Mouse (Mus musculus): Measurements from ENCODE around the gene Pck1. TPM values are rescaled to one million over a fixed set of nuclear protein-coding genes. Genes with fewer than 3 reads are reported as not detected.

Pck1 gene
- polyA plus RNA-seq, 1 experiment from 2014 or later = not detected

DNA sequence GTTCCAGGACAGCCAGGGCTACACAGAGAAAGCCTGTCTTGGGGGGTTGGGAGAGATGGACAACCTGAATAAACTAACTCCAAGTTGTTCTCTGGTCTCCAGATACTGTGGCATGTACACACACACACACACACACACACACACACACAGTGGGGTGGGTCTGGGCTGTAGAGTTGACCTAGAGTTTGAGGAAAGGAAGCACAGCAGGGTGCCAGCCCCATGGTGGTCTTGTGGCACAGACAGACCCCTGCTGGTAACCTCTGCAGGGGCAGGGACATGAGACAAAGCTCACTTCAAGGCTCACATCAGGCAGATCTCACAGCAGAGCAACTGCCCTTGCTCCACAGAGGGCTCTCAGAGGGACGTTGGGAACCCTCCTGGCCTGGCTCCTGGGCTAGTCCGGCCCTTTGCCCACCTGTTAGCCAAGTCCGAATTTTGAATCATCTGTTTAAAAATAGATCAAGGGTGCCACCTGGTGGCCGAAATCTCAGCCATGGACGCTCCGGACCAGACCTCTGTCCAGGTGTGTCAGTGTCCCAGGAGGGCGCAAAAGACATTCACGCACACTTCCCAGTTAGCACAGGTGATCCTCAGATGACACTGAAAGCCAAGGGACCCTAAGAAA, 31.1 kb downstream of the Pck1 start:
- no peak for ATAC-seq (ENCODE audit: low read depth)
- WGBS = 7% methylated on average over 8 of the region's 8 CpGs
- H3K27ac ChIP-seq (ENCODE audit: low read length) = no peak overlapping the region

DNA sequence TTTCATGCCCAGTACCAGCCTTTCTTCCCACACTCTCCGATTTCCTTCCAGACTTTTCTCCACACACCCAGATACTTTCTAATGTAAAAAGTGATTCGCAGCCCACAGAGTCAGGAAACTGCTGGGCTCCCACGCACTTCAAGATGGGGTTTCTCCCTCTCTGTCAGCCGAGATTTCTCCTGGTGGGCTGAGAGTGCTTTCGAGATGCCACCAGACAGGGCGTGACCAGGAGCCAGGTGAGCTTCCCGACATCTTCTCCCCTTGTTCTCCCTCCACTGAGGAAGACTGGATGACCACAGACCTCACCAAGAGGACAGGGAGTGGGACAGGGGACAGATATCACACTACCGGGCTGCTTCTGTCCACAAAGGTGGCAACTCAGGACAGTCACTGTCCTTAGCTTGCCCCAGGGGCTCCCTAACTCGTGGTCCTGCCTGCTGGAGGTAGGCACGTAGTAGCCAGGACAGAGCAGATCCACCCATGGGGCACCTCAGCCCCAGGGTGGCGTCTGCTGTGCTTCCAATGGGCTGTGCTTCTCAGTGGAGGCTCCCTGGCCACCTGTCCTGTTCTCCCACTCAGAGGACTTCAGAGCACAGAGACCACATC, 31.7 kb downstream of the Pck1 start:
- Histone ChIP-seq H3K4me2 (ENCODE audit: low read depth, low read length) (no peak overlapping the region), H3K4me3 (ENCODE audit: low read length) (no peak overlapping the region), H3K9ac (ENCODE audit: low read length) (no peak overlapping the region), H3K27ac (ENCODE audit: low read length) (no peak overlapping the region), H3K9me3 (ENCODE audit: control insufficient read depth, low read length) (no peaks in the 10 kb centered on the region), H3K4me1 (replicated peaks; ENCODE audit: control insufficient read depth, insufficient read depth, low read length) (no peaks in the 10 kb centered on the region), H3K36me3 (ENCODE audit: control insufficient read depth, insufficient read depth, low read length) (no peaks in the 10 kb centered on the region), H3K27me3 (ENCODE audit: control insufficient read depth, insufficient read depth, low read depth, low read length) (peaks cover 4% of the 10 kb centered on the region)
- no peak for ATAC-seq (ENCODE audit: low read depth)
- WGBS = 48% methylated on average over 11 of the region's 11 CpGs

More for the DNA sequence above, 31.1 kb downstream of the Pck1 start:
- H3K9me3 ChIP-seq (ENCODE audit: control insufficient read depth, low read length) = no peaks in the 10 kb centered on the region
- no peaks in the 10 kb centered on the region for H3K4me1 ChIP-seq (replicated peaks; ENCODE audit: control insufficient read depth, insufficient read depth, low read length)
- H3K27me3 ChIP-seq (ENCODE audit: control insufficient read depth, insufficient read depth, low read depth, low read length) = peaks cover 4% of the 10 kb centered on the region
- no peak overlapping the region for H3K4me3 ChIP-seq (ENCODE audit: low read length)
- no peaks in the 10 kb centered on the region for H3K36me3 ChIP-seq (ENCODE audit: control insufficient read depth, insufficient read depth, low read length)
- no peak overlapping the region for H3K4me2 ChIP-seq (ENCODE audit: low read depth, low read length)
- H3K9ac ChIP-seq (ENCODE audit: low read length) = no peak overlapping the region

DNA sequence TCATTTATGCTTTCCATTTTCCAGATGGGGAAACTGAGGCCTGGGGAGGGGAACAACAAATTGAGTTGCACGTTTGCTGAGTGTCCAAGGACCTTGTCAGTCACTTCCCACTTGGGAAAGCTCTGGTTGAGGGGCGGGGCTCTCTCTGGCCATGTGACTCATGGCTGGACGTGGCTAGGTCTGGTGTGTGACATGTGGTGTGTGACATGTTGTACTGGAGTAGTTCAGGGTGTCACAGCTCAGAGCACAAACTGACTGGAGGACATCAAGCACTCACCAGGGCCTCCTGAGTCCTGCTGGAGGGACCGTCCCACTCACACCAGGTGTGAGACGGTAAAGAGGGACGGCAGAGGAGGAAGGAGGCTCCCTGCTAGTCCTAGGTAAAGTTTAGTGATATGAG, 32.4 kb downstream of the Pck1 start:
- 54% methylated on average over 6 of the region's 6 CpGs for WGBS
- Histone ChIP-seq H3K36me3 (ENCODE audit: control insufficient read depth, insufficient read depth, low read length) (no peaks in the 10 kb centered on the region), H3K27ac (ENCODE audit: low read length) (no peak overlapping the region), H3K9ac (ENCODE audit: low read length) (no peak overlapping the region), H3K4me3 (ENCODE audit: low read length) (no peak overlapping the region), H3K27me3 (ENCODE audit: control insufficient read depth, insufficient read depth, low read depth, low read length) (peaks cover 4% of the 10 kb centered on the region), H3K4me2 (ENCODE audit: low read depth, low read length) (no peak overlapping the region), H3K9me3 (ENCODE audit: control insufficient read depth, low read length) (no peaks in the 10 kb centered on the region), H3K4me1 (replicated peaks; ENCODE audit: control insufficient read depth, insufficient read depth, low read length) (no peaks in the 10 kb centered on the region)
- ATAC-seq (ENCODE audit: low read depth) = no peak

DNA sequence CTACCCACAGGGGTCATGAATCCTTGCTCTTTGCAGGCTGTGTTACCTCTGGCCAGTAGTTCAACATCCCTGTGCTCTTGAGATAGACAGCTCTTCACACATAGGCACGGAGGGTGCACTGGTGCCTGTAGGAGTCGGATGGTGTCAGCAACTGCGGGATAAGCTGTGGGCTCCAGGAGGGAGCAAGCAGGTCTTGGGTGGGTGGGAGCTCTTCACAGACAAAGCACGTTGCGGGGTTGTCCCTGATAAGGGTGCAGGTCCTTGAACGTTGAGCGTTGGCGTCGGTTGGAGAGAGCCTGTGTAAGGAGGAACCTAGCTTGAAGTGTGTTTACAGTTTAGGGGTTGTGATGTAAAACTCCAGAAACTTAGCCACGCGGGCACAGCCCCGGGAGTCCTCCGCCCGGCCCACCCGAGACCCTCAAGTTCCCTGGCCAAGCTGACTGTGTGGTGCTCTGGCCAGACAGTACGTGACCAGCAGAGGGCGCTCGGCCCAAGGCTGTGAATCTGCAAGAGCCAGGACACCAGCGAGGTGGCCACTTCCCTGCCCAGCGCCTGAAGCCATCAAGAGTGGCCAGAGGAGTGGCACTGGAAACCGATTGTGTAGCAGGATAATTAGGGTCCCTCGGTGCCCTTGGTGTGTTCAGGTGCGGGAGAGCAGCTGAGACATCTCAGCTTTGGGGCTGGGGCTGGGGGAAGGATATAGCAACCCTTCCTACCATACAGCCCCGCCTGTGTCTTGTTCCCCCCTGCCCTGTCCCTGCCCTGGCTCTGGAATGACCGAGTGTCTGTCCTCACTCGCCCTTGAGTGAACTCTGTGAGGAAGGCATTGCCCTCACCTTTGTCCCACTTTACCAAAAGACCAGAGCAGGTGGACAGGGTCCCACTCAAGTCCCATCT, 33.4 kb downstream of the Pck1 start:
- Histone ChIP-seq H3K27ac (ENCODE audit: low read length) (no peak overlapping the region), H3K4me3 (ENCODE audit: low read length) (no peak overlapping the region), H3K27me3 (ENCODE audit: control insufficient read depth, insufficient read depth, low read depth, low read length) (peaks cover 4% of the 10 kb centered on the region), H3K9ac (ENCODE audit: low read length) (no peak overlapping the region), H3K4me1 (replicated peaks; ENCODE audit: control insufficient read depth, insufficient read depth, low read length) (no peaks in the 10 kb centered on the region), H3K36me3 (ENCODE audit: control insufficient read depth, insufficient read depth, low read length) (no peaks in the 10 kb centered on the region), H3K4me2 (ENCODE audit: low read depth, low read length) (no peak overlapping the region), H3K9me3 (ENCODE audit: control insufficient read depth, low read length) (no peaks in the 10 kb centered on the region)
- 19% methylated on average over 26 of the region's 26 CpGs for WGBS
- peak; percentile 63 for ATAC-seq (ENCODE audit: low read depth)

DNA sequence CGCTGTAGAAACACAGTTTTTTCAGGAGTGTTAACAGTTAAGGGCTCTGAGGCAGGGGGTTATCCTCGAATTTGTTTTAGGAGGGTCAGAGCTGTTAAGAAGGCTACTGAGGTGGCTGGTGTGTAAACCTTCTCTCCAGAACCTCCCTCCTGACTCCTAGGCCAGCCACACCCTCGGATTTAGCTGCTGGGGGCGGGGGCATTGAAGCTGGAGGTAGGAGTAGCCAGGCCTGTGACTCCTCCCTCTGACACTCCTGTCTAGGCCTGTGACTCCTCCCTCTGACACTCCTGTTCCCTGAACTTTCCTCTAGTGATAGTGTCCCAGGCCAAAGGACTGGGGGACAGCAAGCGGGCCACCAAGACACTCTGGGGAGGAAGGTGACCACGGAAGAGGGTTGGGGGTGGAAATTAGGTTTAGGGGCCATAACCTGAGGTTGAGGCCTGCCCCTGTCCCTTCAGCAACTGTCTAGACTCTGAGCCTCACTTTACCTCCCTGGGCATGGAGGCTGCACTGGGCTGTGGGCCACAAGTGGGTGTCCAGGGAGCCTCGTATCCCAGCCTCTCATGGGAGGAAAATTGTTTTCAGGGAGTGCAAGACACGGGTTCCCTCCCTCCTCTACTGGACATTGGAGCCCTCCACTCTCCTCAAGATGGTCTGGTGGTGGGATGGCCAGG, 34.5 kb downstream of the Pck1 start:
- Histone ChIP-seq H3K4me3 (ENCODE audit: low read length) (no peak overlapping the region), H3K4me1 (replicated peaks; ENCODE audit: control insufficient read depth, insufficient read depth, low read length) (no peaks in the 10 kb centered on the region), H3K9me3 (ENCODE audit: control insufficient read depth, low read length) (no peaks in the 10 kb centered on the region), H3K36me3 (ENCODE audit: control insufficient read depth, insufficient read depth, low read length) (no peaks in the 10 kb centered on the region), H3K27me3 (ENCODE audit: control insufficient read depth, insufficient read depth, low read depth, low read length) (peaks cover 4% of the 10 kb centered on the region), H3K4me2 (ENCODE audit: low read depth, low read length) (no peak overlapping the region), H3K9ac (ENCODE audit: low read length) (no peak overlapping the region), H3K27ac (ENCODE audit: low read length) (no peak overlapping the region)
- WGBS = 35% methylated on average over 8 of the region's 8 CpGs
- ATAC-seq (ENCODE audit: low read depth) = peak; percentile 37; the same call in 1 of the 2 replicates

DNA sequence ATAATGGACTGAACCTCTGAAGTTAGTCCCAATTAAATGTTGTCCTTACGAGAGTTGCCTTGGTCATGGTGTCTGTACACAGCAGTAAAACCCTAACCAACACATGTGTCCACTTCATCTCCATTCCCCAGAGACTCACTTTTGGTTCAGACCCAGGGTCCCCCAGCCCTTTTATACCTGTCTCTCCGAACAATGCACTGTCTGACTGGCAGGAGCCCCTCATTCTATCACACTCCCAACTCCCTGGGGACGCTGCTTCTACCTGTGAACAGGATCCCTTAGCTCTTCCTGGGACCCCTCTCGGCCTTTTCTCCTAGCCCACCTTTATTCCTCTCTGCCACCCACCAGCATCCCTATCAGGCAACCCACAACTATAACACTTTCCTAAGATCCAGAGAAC, 41.9 kb downstream of the Pck1 start:
- Histone ChIP-seq H3K9ac (ENCODE audit: low read length) (no peak overlapping the region), H3K36me3 (ENCODE audit: control insufficient read depth, insufficient read depth, low read length) (no peaks in the 10 kb centered on the region), H3K4me2 (ENCODE audit: low read depth, low read length) (no peak overlapping the region), H3K27ac (ENCODE audit: low read length) (no peak overlapping the region), H3K4me3 (ENCODE audit: low read length) (no peak overlapping the region), H3K9me3 (ENCODE audit: control insufficient read depth, low read length) (no peaks in the 10 kb centered on the region), H3K27me3 (ENCODE audit: control insufficient read depth, insufficient read depth, low read depth, low read length) (no peaks in the 10 kb centered on the region), H3K4me1 (replicated peaks; ENCODE audit: control insufficient read depth, insufficient read depth, low read length) (no peaks in the 10 kb centered on the region)
- ATAC-seq (ENCODE audit: low read depth) = no peak
- 87% methylated on average over 4 of the region's 4 CpGs for WGBS

DNA sequence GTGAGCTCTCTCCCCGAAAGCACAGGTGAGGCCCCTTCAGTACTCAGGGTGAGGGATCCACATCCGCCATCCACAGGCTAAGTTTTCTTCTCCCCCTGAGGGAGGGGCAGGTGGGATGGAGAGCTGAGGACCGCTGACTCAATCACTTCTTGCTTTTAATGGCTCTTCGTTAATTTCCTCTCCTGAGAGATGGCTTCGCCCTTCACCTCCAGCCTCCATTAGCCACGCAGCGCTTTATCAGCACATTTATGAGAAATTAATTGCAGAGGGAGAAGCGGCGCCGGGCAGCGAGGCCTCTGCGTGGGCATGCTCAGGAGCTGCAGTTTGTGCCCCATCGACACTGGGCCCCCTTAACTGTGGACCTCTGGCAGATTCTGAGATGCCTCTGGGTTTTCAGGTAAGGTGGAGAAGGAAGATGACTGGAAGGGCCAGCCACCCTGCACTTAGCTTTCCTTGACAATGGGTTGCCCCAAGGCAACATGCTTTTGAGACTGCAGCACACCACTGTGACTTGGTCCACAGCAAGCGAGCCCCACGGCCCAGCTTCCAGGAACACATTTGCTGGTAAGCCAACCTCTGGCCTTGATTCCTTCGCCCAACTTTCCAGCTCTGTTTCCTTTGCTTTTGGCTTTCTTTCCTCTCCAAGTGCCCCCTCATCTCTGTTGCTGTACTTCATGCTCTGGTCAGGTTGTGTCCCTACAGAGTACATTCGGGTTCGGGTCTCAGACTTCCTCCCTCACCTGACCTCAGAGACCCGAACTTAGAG, 50.3 kb downstream of the Pck1 start:
- ATAC-seq (ENCODE audit: low read depth) = no peak
- WGBS = 83% methylated on average over 19 of the region's 19 CpGs
- H3K4me1 ChIP-seq (replicated peaks; ENCODE audit: control insufficient read depth, insufficient read depth, low read length) = no peaks in the 10 kb centered on the region
- H3K27ac ChIP-seq (ENCODE audit: low read length) = no peak overlapping the region
- H3K36me3 ChIP-seq (ENCODE audit: control insufficient read depth, insufficient read depth, low read length) = no peaks in the 10 kb centered on the region
- H3K4me3 ChIP-seq (ENCODE audit: low read length) = no peak overlapping the region
- no peaks in the 10 kb centered on the region for H3K9me3 ChIP-seq (ENCODE audit: control insufficient read depth, low read length)
- no peak overlapping the region for H3K9ac ChIP-seq (ENCODE audit: low read length)
- no peak overlapping the region for H3K4me2 ChIP-seq (ENCODE audit: low read depth, low read length)
- no peaks in the 10 kb centered on the region for H3K27me3 ChIP-seq (ENCODE audit: control insufficient read depth, insufficient read depth, low read depth, low read length)

DNA sequence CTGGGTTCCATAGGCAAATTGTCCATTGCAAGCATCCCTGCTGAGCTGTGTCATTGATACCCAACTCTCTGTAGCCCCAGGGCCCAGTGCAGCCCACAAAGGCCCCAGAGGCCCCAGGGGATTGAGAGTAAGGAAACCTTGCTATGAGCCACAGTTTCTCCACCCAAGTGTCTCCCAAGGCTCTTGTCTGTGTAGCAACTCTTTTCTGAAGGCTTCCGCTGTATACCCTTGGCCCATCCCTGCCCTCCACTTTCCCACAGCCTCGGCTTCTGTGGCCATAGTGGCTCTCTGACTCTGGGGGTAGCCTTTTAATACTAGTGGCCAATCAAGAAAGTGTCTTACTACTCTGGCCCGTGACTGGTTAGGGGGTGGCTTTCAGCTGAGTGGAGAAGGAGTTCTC, 50.9 kb downstream of the Pck1 start:
- Histone ChIP-seq H3K27me3 (ENCODE audit: control insufficient read depth, insufficient read depth, low read depth, low read length) (no peaks in the 10 kb centered on the region), H3K4me3 (ENCODE audit: low read length) (no peak overlapping the region), H3K9me3 (ENCODE audit: control insufficient read depth, low read length) (no peaks in the 10 kb centered on the region), H3K27ac (ENCODE audit: low read length) (no peak overlapping the region), H3K9ac (ENCODE audit: low read length) (no peak overlapping the region), H3K4me1 (replicated peaks; ENCODE audit: control insufficient read depth, insufficient read depth, low read length) (no peaks in the 10 kb centered on the region), H3K36me3 (ENCODE audit: control insufficient read depth, insufficient read depth, low read length) (no peaks in the 10 kb centered on the region), H3K4me2 (ENCODE audit: low read depth, low read length) (no peak overlapping the region)
- WGBS = 76% methylated on average over 3 of the region's 3 CpGs
- no peak for ATAC-seq (ENCODE audit: low read depth)
